Comparison of ENCODE assay signal across 13 mouse cellular contexts in genomic region chr14:67484533-67485448, GRCm38 (mm10).
DNase-seq lines count a peak whose midpoint lies in the region; ATAC-seq and TF ChIP-seq lines count a peak whose summit lies in the region.
"Had no signal": no experiment of that assay in that cellular context is flagged by ENCODE, and none has a peak within 500 bp of the region (broad histone marks: within the 10 kb centered on the region; RNA-seq: fewer than 3 reads in every experiment).

No protein-coding gene starts in this region.

- H3K9me3 ChIP-seq in kidney, postnatal 0 days (replicated peaks; ENCODE audit: low read length): no peaks in the 10 kb centered on the region
- no peaks in the 10 kb centered on the region for H3K9me3 ChIP-seq in midbrain, embryonic 14.5 days (ENCODE audit: control insufficient read depth, low read length)

- no peak for ATAC-seq in kidney, postnatal 0 days (replicated peaks; ENCODE audit: low FRiP score, low read depth)
- no peak for ATAC-seq in midbrain, embryonic 14.5 days (ENCODE audit: low FRiP score, low TSS enrichment)
- ATAC-seq: activated CD4-positive, CD25-positive, alpha-beta regulatory T cell, adult 4 months had no signal

- H3K27ac ChIP-seq in kidney, postnatal 0 days: no peak overlapping the region
- no peak overlapping the region for H3K27ac ChIP-seq in midbrain, embryonic 14.5 days (replicated peaks; ENCODE audit: low read depth, low read length)

- H3K9ac ChIP-seq in kidney, postnatal 0 days (ENCODE audit: low read depth, low read length): no peak overlapping the region
- H3K9ac ChIP-seq in midbrain, embryonic 14.5 days (replicated peaks; ENCODE audit: low read length): no peak overlapping the region

- H3K27me3 ChIP-seq in kidney, postnatal 0 days (ENCODE audit: insufficient read depth, low read length): no peaks in the 10 kb centered on the region
- H3K27me3 ChIP-seq in midbrain, embryonic 14.5 days (ENCODE audit: control insufficient read depth, insufficient read depth, low read length): no peaks in the 10 kb centered on the region

- no peaks in the 10 kb centered on the region for H3K36me3 ChIP-seq in kidney, postnatal 0 days (ENCODE audit: insufficient read depth, low read length)
- H3K36me3 ChIP-seq in midbrain, embryonic 14.5 days (ENCODE audit: control insufficient read depth, insufficient read depth, low read length): no peaks in the 10 kb centered on the region
- H3K36me3 ChIP-seq: G1E had no signal

- no peak for TF ChIP-seq CTCF in kidney, postnatal 0 days (IDR thresholded peaks at IDR 0.05; ENCODE audit: low read depth)

- no peak overlapping the region for H3K4me3 ChIP-seq in kidney, postnatal 0 days (replicated peaks; ENCODE audit: low read depth, low read length)
- no peak overlapping the region for H3K4me3 ChIP-seq in midbrain, embryonic 14.5 days (replicated peaks; ENCODE audit: low read depth, low read length)

- DNase-seq in adrenal gland, adult 2 months: peak; percentile 7
- no peak for DNase-seq in adrenal gland, postnatal 4 days (ENCODE audit: low spot score in 2 of 2)
- DNase-seq in kidney, postnatal 0 days (ENCODE audit: low spot score): peak; percentile 70
- no peak for DNase-seq in kidney, adult 8-10 months
- peak; percentile 38 for DNase-seq in gastrocnemius, postnatal 25 days
- peak; percentile 49 for DNase-seq in skeletal muscle tissue, adult 2 months (ENCODE audit: low read depth, low spot score)
- no peak for DNase-seq in midbrain, embryonic 14.5 days
- no peak for DNase-seq in thymus, postnatal 10 days (ENCODE audit: low spot score in 2 of 2)
- DNase-seq: cerebellum, postnatal 25 days; heart, postnatal 4 days; right cerebral cortex, adult 18-20 months had no signal

- H3K4me2 ChIP-seq in kidney, postnatal 0 days (ENCODE audit: low read length): no peak overlapping the region
- H3K4me2 ChIP-seq in midbrain, embryonic 14.5 days (ENCODE audit: low read length): no peak overlapping the region

- WGBS in kidney, postnatal 0 days: 18% methylated on average over 19 of the region's 19 CpGs
- WGBS in midbrain, embryonic 14.5 days: 64% methylated on average over 19 of the region's 19 CpGs

- peaks cover 7% of the 10 kb centered on the region for H3K4me1 ChIP-seq in kidney, postnatal 0 days (replicated peaks; ENCODE audit: insufficient read depth, low read length)
- H3K4me1 ChIP-seq in midbrain, embryonic 14.5 days (ENCODE audit: control insufficient read depth, insufficient read depth, low read length): no peaks in the 10 kb centered on the region

Comparison
In these comparisons a context has a peak if more than half of its experiments do, and no peak if none do; other contexts are left out.
1. DNase-seq: peak in adrenal gland, adult 2 months (single experiment), kidney, postnatal 0 days (single experiment), gastrocnemius, postnatal 25 days (single experiment) and skeletal muscle tissue, adult 2 months (single experiment); none in adrenal gland, postnatal 4 days (0 of 2), kidney, adult 8-10 months (0 of 2), midbrain, embryonic 14.5 days (single experiment) and thymus, postnatal 10 days (0 of 2).